Mouse (Mus musculus) neural tube, embryonic 10.5 days (tissue): Measurements from ENCODE around the gene Phlpp2.

Source experiments
- DNase-seq: peaks from one replicate; pipeline ENCODE4 v3.0.0-alpha.2; 2017; ENCODE audit warnings: low spot score; ENCODE audit errors: extremely low spot score

Gene Phlpp2

DNA sequence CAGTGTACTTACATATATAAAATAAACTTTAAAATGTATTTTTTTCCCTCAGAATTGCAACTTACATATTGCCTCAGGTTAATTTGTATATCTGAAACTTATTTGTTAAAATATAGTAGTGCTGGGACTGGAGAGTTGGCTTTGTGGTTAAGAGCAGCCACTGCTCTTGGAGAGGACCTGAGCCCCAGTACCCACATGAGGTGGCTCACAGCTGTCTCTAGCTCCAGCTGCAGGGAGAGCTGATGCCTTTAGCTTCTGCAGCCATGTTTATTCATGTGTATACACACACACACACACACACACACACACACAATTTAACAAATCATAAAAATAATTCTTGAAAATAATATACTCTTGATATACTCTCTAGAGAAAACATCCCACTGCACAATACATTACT, 34.0 kb downstream of the Phlpp2 start:
- no peak for DNase-seq

GRCm38 (mm10) chr8:109903909-109904469, 35.6 kb downstream of the Phlpp2 start:
- DNase-seq = no peak

DNA sequence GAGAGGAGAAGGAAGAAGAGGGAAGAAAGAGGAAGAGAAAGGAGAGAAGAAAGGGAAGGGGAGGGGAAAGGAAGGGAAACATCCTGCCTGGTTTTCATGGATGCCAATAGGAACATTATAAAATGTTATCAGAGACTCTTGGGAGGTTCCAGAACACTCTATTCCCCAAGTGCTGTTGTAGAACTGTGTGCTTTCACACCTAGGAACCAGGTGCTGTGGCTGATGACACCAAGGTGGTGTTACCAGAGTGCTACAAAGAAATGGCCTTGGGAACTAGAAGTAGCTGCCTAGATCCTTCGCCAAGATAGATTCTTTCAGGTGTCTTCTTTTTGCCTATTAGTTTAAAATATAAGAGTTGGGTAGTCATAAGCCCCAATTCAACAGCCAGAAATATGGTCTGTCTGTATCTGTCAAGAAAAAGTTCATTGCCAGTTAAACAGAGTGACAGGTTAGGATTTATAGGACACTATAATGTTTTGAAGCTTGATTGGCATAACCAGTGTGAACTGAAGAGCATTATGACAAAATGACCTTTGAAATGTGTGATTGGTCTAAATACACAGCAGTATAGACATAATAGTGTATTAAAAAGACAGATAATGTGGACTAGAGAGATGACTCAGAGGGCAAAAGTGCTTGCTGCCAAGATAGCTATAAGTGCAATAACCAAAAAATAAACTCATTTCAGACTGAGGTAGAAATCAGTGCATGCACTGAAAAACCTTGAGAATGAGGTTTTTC, 36.8 kb downstream of the Phlpp2 start:
- no peak for DNase-seq

- DNase-seq = no peak
These were observed 38.6 kb downstream of the Phlpp2 start for GRCm38 (mm10) chr8:109906907-109907306.

DNA sequence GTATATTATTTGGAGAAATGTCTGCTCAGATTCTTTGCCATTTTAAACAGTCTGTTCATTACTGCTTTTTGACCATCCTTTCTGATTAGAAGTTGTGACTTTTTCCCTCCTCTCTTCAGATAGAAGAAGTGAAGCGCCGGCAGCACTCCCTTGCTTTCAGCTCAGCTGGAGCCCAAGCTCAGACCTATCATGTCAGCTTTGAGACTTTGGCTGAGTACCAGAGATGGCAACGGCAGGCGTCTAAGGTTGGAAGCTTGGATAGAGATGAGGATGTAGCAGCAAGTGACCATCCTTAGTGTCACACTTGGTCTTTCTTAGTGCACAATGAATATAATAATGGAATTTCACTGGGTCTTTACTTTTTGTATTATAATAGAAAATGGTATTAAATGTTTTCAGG, 39.0 kb downstream of the Phlpp2 start:
- DNase-seq = no peak

- DNase-seq = no peak
These were observed 48.9 kb downstream of the Phlpp2 start for GRCm38 (mm10) chr8:109917277-109917676.

GRCm38 (mm10) chr8:109920406-109921390, 52.4 kb downstream of the Phlpp2 start:
- no peak for DNase-seq

DNA sequence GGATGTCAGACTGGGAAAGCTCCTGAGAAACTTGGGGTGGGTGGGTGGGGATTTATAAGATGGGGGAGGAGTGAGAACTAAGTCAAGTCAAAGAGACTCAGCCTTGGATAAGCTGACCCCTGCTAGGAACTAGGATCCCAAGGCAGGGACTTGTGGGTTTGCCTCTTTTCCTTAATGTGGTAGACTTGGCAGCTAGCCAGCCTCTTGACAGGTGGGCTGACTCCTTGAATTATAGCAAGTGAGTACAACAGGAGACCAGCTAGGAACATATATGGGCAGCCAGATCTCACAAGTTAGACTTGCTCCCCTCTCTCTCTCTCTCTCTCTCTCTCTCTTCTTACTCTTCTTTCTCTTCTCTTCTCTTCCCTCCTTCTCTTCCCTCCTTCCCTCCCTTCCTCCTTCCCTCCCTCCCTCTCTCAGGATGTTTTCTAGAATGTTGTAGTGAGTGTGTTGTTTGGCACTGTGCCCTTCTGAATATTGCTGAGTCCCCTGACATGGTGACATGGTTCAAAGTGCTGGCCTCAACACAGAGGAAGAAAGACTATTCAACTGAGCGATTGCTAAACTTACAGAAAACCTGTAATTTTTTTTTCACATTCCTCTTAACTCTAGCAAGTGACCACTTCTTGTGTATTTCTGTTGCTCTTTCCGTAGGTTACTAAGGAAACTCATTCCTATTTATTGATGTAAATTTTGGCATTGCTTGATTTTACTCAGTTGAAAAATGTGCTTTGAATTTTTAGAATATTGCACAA, 73.4 kb downstream of the Phlpp2 start:
- no peak for DNase-seq

DNA sequence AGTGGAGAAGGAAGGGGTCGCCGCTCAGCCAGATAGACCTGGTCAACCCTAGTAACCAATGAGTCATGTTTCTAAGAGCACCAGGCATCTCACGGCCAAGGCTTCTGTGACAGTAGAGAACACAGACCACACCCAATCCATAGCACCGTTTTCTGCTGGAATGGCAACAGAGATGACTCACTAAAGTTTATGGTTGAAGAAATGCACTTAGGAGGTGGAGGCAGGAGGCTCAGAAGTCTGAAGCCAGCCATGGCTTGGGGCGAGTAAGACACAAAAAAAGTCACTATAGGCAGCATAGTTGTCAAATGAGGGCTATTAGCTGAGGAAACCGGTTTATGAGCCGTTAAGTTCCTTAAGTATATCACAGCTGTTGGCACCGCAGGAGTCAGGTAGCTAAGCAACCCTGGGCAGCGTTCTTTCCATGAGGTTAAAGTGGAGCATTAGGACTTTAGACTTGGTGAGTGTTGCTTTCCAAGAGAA, 76.9 kb downstream of the Phlpp2 start:
- no peak for DNase-seq

- DNase-seq = no peak
These were observed 77.4 kb downstream of the Phlpp2 start for GRCm38 (mm10) chr8:109945694-109946093.

GRCm38 (mm10) chr8:109946272-109946671, 77.9 kb downstream of the Phlpp2 start:
- DNase-seq = no peak

DNA sequence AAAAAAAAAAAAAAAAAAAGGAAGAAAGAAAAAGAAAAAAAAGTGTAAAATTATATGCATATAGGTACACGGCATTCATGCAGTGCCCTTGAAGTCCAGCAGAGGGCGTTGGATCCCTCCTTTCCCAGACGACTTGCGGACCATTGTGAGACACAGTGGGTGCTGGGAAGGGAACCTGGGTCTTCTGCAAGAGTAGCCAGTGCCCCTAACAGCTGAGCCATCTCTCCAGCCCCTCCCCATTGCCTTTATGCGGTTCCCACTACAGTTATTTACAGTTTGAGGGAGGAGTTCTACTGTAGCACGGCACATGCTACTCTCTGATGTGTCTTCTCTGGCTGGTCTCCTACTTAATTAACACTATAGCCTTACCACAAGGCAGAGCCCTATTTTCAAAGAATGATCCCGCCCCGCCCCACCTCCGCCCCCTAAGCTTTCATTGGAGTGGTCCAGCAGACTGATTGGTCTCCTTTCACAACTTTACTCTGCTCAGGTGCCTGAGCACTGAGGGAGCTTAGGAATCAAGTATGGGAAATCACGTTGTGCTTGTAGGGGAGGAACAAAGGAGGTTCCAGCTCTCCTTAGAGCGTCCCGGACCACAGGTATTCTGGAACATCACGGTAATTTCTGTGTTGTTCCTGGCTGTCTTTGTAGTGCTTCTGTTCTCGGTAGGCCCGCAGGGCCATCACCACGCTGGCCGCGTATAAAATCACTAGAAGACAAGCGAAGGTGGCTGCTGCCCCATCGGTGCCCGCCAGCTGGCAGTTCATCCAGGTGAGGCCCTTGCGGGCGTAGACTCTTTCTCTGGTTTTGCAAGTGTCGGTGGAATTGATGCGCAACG, 79.3 kb downstream of the Phlpp2 start:
- DNase-seq = peak; percentile 36

DNA sequence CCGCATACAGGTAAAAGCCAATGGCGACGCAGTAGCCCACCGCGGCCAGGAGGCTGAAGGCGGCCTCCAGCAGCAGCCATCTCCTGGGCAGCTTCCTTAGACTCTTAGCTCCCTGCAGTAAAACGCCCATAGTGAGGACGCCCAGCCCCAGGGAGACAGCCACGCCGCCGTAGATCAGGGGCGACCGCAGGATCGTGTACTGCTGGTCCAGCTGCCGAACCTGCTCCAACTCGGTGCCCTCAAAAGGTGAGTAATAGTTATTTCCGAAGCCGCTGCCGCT, 79.9 kb downstream of the Phlpp2 start:
- DNase-seq = peak; percentile 39

DNA sequence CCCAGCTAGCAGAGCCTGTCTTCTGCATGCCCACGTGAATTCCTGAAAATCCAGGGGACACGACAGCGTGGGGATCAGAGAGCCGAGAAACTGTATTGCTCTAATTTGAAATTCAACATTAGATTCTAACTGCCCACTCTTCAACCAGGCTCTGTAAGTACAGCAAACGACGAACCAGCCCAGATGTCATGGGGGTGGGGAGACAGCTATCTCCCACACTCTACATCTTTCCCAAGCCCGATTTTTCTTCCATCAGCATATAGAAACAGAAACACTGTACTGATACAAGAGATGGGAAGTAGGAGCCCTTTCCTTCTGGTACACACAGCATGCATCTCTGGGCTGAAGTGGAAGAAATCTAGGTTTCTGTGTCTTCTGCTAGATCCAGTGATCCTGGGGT, 83.8 kb downstream of the Phlpp2 start:
- DNase-seq = no peak

- peak; percentile 37 for DNase-seq
These were observed 86.2 kb downstream of the Phlpp2 start for GRCm38 (mm10) chr8:109954486-109954948.

GRCm38 (mm10) chr8:109957167-109958028, 89.1 kb downstream of the Phlpp2 start:
- DNase-seq = no peak

DNA sequence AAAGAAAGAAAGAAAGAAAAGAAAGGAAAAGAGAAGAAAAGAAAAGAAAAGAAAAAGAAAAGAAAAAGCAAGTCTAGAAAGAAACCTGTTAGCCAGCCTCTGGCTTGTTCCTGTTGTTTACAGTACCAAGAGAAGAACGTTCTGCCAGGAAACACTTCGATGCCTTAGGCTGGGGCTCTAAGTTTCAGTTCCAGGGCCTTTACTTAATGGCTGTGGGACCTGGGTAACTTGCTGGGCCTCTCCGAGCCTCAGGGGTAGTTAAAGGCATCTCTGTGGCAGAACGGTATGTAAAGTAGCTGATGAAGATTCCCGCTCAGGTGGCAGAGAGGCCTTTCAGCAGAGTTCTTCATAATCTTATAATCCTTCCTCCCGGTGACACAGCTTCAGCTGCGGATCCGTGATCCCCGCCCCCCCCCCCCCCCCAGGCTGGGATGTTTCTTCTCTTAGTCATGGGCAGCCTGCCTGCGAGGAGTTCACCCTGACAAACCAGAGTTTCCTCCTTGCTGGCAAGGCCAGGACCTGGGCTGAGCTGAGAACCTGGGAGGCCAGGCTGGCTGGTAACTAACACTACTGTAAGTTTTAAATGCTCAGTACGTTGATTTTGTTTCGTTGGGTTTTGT, 89.8 kb downstream of the Phlpp2 start:
- no peak for DNase-seq

GRCm38 (mm10) chr8:109959112-109959511, 90.8 kb downstream of the Phlpp2 start:
- DNase-seq = no peak
